Mouse (Mus musculus): Measurements from ENCODE around the gene Mef2d.

- no peak for TF ChIP-seq CTCF (IDR thresholded peaks at IDR 0.05; ENCODE audit: control insufficient read depth, insufficient read depth, low read length)
- no peak for TF ChIP-seq POLR2A (IDR thresholded peaks at IDR 0.05; ENCODE audit: borderline replicate concordance, control insufficient read depth, low read depth, low read length)
These were observed 30.3 kb downstream of the Mef2d start for GRCm38 (mm10) chr3:88172440-88172839.

All from bone marrow, adult 2 months (tissue).